Mouse (Mus musculus): Measurements from ENCODE around the gene Psmb11.

Gene Psmb11
- long read RNA-seq, experiment 1: 0 reads
- long read RNA-seq, experiment 2: 0 reads

DNA sequence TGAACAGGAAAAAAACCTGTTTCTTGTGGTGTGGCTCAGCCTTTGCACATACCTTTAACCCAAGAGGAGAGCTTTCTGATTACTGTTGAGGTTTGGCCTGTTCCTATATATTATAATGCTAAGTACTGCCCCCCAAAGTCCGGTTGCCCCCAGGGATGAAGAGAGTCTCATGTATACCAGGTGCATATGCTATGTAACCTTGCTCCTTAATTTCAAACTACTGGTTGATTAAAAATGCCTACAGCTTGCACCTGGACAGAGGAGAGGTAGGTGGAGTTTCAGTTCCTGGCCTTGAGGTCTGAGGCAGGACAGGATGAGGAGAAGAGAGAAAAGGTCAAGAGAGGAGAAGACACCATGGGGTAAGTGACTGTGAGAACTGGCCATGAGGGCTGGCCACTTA lies at the start of gene Psmb11:
TSS of gene Psmb11 (plus strand) at position 301 of the 400 bp plus-strand sequence.
- intact Hi-C loops (cut with DNase I): no loop called here

DNA sequence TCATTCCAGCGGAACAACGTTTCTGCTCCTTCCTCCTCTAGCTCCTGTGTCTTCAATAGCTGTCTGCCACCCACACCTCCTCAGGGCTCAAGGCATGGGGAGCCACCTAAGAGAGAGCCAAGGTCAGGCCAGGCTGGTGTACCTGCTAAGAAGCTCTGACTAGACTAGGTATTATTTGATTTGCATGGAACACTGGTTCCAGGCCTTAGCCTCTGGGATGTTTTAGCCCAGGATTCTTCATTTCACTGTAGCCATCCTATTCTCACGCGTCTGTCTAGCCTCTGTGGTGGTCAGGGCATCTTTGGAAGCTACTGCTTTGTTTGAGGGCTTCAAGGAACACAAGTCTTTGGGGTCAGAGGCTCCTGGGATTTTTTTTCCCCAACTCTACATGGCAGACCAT lies 49.1 kb upstream of the Psmb11 start:
- intact Hi-C loops (cut with DNase I): no loop called here

DNA sequence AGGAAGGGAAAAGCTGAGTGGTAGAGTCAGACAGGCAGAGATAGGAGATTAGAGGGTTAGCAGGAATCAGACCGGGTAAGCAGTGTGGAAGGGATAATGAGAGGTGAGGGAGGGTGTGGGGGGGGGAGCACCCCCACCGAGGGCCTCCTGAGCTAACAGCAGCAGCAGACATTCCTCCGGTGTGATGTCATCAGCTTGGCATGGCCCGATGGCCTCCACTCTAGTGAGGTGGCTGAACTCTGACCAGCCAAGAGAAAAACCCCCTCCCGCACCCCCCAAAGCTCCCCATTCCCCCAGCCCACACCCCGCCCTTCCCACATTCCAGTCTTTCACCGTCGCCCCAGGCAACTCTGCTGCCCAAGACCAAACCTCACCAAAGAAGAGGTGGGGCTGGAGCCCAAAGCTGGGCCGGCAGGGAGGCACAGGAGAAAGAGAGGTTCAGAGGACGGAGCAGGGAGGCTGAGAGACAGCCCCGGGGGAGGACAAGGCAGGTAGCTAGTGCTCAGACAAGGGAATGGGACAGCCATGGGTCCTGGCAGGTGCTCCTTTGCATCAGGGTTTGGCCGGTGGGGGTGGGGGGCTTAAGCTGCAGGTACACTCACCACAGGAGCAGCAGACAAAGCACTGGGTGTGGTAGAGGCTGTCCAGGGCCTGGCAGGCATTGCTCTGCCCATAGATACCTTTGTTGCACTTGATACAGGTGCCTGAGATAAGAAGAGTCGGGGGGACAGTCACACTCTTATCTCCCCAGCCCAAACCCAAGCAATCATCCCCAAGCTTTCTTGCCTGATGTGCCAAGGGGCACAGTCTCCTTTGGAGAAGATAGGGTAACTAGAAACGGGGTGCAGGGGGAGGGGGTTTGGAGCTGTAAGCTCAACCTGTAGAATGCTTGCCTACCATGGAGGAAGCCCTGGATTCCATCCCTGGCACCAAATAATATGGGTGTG lies 48.2 kb upstream of the Psmb11 start:
- intact Hi-C loops (cut with DNase I): no loop called here

DNA sequence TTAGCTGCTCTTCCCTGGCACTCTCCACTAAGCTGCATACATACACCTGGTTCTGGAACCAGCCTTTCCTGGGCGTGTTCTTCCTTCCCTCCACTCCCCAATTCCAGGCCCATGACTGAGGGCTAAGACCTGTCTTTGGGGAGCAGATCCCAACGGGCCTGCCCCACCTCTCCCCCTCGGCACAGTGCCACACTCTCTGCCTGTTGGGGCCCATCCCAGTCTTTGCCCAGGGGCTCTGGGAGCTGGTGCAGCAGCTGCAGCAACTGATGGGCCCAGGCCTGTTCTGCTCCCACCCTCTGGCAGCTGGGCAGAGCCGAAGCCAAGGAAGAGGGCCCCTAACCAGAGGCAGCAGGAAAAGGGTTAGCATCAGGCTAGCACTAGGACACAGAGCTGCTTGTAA lies 47.0 kb upstream of the Psmb11 start:
- intact Hi-C loops (cut with DNase I): no loop called here

DNA sequence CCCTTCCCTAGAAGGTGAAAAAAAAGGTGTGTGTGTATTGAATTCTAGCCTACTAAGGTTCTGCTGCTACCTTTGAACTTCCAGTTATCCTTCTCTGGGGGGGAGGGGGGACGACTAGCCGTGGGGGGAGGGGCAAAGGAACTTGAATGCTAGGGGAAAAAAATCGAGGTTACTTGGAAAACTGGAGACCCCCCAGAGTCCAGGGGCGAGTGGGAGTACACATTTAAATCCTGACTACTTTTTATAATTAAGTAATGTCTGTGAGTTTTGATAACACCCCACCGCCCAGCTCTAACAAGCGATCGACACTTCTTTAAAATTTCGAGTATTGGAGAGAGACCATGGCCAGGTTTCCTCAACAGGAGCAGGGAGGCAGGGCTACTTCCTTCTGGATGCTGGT lies 46.2 kb upstream of the Psmb11 start:
- intact Hi-C loops (cut with DNase I): no loop called here

DNA sequence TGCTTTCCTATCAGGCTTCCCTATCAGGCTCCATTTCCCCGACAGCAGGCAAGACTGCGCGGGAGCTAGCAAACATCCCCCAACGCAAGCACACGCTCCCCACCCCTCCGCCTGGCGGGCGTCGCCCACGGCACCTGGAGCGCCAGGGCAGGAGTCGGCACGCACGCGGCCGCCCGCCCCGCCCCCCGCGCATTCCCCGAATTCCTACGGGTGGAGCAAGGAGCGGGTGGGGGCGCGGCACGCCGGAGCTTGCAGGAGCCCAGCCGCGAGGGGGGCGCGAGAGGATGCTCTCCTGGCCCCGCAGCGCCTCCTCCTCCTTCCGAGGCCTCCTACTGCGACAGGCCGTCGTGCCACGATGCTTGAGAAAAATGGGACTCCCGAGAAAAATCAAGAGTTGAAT lies 45.6 kb upstream of the Psmb11 start:
- intact Hi-C loops (cut with DNase I): no loop called here

DNA sequence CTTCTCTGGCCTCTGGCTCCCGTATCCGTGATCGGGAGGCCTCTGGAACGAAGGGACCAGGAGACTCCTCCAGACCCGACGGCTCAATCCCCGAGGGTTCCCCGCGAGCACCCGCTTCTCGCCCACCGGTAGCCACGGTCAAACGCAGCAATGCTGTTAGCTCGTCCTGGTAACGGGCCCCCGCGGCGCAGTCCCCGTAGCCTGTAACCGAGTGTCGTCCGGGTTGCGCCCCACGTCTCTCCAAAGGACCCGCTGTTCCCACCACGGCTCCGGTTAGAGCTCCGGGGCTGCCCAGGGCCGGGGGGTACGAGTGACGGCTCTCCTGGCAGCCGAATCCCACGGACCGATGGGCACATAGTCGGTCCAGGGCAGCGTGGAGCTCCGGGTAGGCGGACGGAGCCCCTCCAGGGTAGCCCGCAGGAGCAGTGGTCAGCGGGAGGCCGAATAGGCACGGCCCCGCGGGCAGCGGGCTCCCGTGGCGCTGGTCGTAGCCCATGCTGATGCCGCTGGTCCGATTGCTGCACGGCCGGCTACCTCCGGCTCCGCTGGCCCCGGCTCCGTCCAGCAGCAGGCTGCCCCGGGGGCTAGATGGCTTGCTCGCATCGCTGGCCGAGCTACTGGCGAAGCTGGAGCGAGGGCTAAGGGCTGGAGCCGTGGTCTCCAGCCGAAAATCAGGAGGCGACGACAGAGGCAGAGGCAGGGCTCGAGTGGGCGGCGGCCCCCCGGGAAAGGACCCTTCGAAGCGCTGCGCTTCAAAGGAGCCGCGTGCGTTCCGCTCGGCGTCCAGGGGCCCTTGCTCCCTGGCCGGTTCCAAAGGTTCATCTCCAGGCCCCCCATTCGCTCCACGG lies 44.8 kb upstream of the Psmb11 start:
- intact Hi-C loops (cut with DNase I): no loop called here

DNA sequence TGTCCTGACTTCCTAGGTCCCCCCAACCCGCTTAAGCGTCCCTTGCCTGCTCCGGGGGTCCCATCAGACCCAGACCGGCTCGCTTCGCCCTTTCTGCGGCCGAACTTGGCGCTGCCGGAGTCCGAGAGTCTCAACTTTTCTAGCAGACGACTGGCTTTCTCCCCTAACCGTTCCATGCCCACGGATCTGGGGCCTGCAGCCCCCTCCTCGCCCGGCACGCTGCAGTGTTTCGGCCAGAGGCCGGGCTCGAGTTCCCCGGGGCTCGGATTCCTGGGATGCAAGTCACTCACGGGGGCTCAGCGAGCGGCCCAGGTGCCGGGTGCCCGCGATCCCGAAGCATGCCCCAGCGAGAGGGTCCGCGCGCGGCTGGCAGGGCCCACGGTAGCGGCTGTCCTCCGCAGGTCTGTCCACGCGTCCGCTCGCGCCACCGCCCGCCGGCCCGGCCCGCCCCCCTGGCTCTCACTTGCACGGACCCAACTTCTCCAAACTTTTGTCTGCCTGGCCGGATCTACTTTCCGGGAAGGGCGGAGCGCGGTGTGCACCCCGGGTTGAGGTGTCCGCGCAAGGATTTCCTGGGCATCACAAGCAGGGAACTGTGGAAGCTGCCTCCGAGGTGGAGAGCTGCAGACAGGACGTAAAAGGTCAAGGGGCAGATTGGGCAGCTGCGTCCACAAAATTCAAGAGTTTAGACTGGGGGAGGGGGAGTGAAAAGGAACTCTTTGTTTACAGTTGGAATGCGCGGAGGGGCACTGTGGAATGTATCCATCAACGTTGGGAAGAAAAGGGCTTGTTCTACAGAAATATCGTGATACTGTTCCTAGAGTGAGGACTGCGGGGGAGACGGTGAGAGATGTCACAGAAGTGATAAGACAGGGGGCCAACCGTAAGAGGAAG lies 43.9 kb upstream of the Psmb11 start, which contains the start of gene Ajuba:
TSS of gene Ajuba (minus strand) at position 470 of the 894 bp plus-strand sequence.
- intact Hi-C loops (cut with DNase I): no loop called here

DNA sequence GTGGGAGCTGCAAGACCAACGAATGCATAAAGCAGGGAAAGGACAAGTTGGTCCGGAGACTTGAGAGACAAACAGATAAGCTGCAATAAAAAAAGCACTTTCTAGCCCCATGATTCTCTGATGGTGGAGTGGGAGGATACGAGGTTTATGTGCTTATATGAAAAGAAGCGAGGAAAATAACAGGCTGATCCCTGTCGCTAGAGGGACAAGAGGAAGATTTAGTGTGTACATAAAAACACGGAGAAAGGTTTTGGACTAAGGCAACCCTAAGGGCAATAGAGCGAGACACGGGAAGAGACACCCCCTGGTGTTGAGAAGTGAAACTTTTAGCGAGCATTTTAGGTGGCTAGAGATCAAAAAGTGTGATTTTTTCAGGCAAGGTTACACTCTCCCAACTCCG lies 43.2 kb upstream of the Psmb11 start:
- intact Hi-C loops (cut with DNase I): no loop called here

DNA sequence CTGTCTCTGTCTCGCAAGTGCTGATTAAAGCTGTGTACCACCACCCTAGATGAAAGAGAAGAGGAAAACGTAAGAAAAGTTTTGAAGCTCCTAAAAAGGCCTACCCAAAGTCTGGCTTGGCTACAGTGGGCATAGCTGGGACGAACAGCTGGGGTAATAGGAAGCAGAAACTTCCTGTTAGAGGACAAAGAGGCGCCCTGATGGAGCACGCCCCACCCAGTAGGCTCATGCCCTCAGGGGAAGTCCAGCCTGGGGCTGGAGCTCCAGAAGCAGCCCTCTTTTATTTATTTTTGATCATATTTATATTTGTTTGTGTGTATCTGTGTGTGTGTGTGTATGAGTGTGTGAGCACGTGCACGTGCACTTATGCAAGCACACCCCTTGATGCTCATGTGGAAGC lies 41.6 kb upstream of the Psmb11 start:
- intact Hi-C loops (cut with DNase I): no loop called here

DNA sequence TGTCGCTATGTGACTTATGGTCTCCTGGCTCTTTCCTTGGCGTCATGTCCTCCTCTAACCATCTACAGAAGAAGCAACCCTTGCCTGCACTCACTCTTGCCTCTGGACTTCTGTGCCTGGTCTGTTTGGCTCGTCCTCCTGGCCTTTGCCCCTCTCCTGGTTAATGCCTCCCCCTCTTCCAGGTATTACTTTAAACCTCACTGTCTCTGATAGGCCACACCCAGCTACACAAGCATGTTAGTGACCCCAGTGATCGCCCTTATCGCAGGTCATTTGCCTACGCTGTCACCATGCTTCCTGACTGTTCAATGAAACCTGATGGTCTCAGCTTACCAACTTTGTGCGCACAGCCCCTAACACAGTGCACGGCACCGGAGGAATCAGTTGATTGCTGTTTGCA lies 38.7 kb upstream of the Psmb11 start:
- intact Hi-C loops (cut with DNase I): no loop called here

DNA sequence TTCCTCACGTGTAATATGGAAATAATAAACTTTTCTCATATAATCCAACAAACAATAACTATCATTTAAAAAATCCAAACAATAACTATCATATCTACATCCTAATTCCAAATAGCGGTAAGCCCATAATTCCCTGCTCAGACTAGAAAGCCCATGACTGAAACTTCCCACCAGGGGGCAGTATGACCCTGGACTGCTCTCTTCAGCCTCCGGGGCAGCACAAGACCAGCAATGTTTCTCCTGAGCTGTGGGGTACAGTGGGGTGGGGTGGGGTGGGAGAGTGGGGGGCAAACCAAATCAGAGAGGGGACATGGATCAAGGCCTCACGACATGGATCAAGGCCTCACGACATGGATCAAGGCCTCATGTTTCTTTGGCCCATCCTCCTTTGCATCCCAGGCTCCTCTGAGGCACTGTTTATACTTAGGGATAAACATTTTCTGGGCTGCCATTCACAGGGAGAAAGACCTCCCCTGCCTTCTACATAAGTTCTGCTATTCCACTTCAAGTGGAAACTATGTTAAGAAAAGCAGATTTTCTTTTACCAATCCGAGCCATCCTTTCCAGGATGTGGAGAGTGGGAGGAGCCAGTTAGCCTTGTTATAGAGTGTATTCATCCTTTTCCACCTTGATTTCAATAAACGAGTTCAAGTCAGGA lies 37.4 kb upstream of the Psmb11 start:
- intact Hi-C loops (cut with DNase I): no loop called here

DNA sequence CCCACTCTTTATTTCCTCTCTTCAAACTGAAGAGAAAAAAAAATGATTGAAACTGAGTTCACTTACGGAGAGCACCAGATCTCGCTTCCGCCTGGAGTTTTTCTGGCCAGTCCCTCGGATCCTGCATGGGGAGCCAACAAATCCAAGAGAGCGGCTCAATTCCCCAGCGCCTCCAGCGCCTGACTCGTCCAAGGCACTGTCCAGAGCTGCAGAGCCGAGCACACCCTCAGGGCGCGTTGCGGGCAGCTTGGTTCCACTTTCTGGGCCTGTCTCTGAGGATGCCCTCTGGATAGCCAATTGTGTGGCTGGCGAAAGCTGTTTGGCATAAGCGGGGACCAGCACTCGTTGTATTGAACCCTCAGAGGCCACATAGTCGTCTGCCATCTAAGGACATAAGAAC lies 30.2 kb upstream of the Psmb11 start:
- intact Hi-C loops (cut with DNase I): no loop called here

DNA sequence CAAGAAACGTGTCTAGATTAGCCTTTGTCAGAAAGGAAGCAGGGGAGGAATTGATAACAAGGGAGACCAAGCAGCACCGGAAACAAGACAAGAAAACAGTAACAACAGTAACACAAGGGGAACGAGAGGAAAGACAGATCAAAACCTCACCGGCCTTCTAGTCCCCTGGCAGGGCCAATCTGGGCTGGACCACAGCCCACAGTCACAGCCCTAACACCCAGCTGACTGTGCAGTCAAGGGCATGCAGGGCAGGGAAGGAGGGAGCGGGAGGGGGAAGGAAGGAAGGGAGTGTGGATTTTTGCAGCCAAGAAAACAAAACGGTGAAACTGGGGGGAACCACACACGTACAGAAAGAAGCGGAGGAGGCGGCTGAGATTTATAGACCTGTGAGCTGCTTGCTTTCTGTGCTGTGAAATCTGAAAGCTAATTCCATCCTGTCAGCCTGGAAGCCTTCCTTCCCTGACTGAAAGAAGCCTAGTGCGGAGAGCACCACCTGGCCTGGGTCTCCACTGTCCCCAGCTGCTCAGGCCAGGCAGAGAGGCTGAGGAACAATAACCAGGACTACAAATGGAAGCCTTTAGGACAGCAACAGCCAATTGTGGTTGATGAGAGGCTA lies 28.8 kb upstream of the Psmb11 start:
- intact Hi-C loops (cut with DNase I): no loop called here

DNA sequence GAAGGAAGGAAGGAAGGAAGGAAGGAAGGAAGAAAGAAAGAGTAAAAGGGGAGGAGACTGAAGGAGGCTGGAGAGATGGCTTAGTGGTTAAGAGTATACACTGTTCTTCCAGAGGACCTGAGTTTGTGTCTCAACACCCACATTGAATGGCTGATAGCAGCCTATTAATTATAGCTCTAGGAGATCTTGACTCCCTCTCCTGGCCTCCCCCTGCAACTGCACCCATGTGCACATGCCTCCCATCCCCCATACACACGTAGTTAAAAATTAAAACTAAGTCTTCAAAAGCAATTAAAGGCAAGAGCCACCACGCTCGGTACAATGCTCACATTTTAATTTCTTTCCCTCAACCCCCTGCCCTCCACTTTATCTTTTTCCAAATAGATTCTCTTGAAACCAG lies 27.2 kb upstream of the Psmb11 start:
- intact Hi-C loops (cut with DNase I): no loop called here

DNA sequence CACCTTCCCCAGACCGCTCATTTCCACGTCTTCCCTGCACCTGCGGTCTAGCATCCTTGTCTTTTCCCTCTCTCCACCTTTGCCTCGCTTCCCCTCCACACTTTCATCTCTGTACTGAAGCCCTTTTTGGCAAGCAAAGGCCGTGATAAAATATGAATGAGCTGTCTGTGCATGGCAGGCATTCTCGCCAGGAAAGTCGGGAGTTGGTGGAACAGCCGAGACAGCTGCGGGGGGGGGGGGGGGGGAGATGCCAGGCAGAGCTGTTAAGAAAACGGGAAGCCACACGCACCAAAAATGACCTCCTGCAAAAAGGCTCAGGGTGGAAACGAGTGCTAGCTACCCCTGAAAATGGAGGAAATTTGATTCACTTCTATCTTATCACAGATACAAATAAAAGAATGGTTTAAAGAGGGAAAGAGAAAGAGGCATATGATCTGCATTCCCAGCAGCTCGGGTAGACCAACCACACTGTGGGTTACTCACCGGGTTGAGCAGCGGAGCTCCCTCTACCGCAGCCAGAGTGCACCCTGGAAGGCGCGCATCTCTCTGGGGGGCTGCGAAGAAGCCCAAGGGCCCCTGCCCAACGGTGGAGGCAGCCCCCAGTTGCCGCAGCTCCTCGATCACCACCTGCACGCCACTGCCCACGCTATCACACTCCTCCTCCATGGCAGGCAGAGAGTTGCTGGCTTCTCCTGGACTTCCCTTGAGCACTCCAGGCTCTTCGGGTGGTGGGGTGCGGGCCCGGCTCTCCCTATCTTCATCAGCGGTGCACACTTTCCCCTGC lies 26.4 kb upstream of the Psmb11 start:
- intact Hi-C loops (cut with DNase I): no loop called here

DNA sequence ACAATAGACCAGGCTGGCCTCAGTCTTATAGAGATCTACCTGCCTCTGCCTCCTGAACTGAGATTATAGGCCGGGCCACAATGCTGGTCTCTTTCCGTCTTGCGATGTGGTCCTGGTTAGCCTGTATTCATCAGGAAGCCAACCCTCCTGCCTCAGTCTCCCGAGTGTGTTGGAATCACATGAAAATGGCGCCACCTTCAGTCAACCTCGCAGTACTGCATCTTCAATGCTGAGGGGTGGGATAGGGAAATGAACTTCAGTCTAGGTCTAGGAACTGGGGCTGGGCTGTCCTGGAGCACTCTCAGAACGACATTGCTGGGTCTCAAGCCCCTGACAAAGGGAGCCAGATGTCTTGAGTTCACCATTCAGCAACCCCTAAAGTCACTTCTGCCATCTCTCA lies 24.1 kb upstream of the Psmb11 start:
- intact Hi-C loops (cut with DNase I): no loop called here

DNA sequence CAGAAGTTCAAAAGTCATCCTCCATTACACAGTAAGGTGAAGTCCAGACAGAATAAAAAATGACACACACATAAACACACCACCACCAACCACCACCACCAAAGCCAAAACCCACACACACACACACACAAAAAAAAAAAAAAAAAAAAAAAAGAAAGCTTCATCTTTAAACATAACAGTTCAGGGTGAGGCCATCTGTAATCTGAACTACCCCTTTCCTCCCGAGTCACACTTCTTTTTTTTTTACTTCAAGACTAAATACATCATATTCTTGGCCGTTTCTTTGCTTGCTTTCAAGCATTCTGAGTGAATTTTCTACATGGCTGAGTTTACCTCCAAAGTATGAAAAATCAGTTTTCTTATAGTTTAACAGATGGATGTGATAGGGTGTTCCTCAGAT lies 19.6 kb upstream of the Psmb11 start:
- intact Hi-C loops (cut with DNase I): no loop called here

DNA sequence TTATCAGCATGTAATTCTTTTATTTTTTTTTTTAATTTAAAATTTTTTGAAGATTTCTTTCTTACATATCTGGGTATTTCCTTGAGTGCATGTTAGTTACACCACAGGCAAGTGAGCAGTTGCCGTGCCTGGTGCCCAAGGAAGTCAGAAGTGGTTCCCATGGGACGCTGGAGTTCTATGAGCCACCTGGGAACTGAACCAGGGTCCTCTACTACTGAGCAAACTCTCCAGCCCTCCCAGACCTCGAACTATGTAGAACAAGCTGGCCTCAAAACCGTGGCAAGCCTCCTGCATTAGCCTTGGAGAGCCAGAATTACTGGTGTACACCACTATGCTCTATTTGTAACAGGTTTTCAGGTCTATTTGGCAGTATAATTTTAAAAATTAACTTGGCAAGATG lies 18.6 kb upstream of the Psmb11 start:
- intact Hi-C loops (cut with DNase I): no loop called here

Measured in adrenal gland (tissue).